ENCODE assay signal across 14 mouse cellular contexts in genomic region chr2:70097229-70098095, GRCm38 (mm10). TPM values are rescaled to one million over a fixed set of nuclear protein-coding genes. Genes with fewer than 3 reads are reported as not detected.
DNase-seq lines count a peak whose midpoint lies in the region; ATAC-seq and TF ChIP-seq lines count a peak whose summit lies in the region.
"Had no signal": no experiment of that assay in that cellular context is flagged by ENCODE, and none has a peak within 500 bp of the region (broad histone marks: within the 10 kb centered on the region; RNA-seq: fewer than 3 reads in every experiment).

No protein-coding gene starts in this region.

- DNase-seq in layer of hippocampus, adult 9-11 months, result peak; percentile 84
- no peak for DNase-seq in adrenal gland, adult 18-20 months (ENCODE audit: low spot score in 2 of 2)
- DNase-seq in MN1 (ENCODE audit: low spot score), result no peak
- DNase-seq: adrenal gland, adult 8-10 months; cerebellum, adult 2 months; retina, postnatal 1 day had no signal

- no peaks in the 10 kb centered on the region for H3K36me3 ChIP-seq in forebrain, embryonic 15.5 days
- no peaks in the 10 kb centered on the region for H3K36me3 ChIP-seq in forebrain, embryonic 12.5 days (replicated peaks)
- no peaks in the 10 kb centered on the region for H3K36me3 ChIP-seq in neural tube, embryonic 15.5 days
- no peaks in the 10 kb centered on the region for H3K36me3 ChIP-seq in intestine, postnatal 0 days (ENCODE audit: control insufficient read depth, insufficient read depth)
- H3K36me3 ChIP-seq: kidney, embryonic 15.5 days; limb, embryonic 13.5 days had no signal

- H3K27ac ChIP-seq in forebrain, embryonic 15.5 days (replicated peaks), result peak overlapping the region; percentile 56; the same call in 1 of the 2 replicates
- H3K27ac ChIP-seq in forebrain, embryonic 12.5 days, result no peak overlapping the region
- peak overlapping the region; percentile 32; the same call in 1 of the 2 replicates for H3K27ac ChIP-seq in cortical plate, adult 2 months (ENCODE audit: insufficient read depth, low read length)
- peak overlapping the region; percentile 28; the same call in 1 of the 2 replicates for H3K27ac ChIP-seq in neural tube, embryonic 15.5 days (replicated peaks)
- H3K27ac ChIP-seq in intestine, postnatal 0 days (ENCODE audit: low read depth, low read length), result no peak overlapping the region
- H3K27ac ChIP-seq: kidney, embryonic 15.5 days; limb, embryonic 13.5 days had no signal

- no peak overlapping the region for H3K4me3 ChIP-seq in forebrain, embryonic 15.5 days
- H3K4me3 ChIP-seq in forebrain, embryonic 12.5 days (replicated peaks), result no peak overlapping the region
- no peak overlapping the region for H3K4me3 ChIP-seq in cortical plate, adult 2 months (ENCODE audit: insufficient read depth, low read length)
- no peak overlapping the region for H3K4me3 ChIP-seq in neural tube, embryonic 15.5 days (replicated peaks)
- H3K4me3 ChIP-seq in intestine, postnatal 0 days (ENCODE audit: low read depth, low read length), result no peak overlapping the region
- H3K4me3 ChIP-seq: kidney, embryonic 15.5 days; limb, embryonic 13.5 days had no signal

- no peaks in the 10 kb centered on the region for H3K9me3 ChIP-seq in forebrain, embryonic 15.5 days
- H3K9me3 ChIP-seq in forebrain, embryonic 12.5 days, result no peaks in the 10 kb centered on the region
- no peaks in the 10 kb centered on the region for H3K9me3 ChIP-seq in neural tube, embryonic 15.5 days (replicated peaks)
- H3K9me3 ChIP-seq in intestine, postnatal 0 days (ENCODE audit: control insufficient read depth), result no peaks in the 10 kb centered on the region
- H3K9me3 ChIP-seq: kidney, embryonic 15.5 days; limb, embryonic 13.5 days had no signal

- no peak for TF ChIP-seq CTCF in cortical plate, adult 2 months (IDR thresholded peaks at IDR 0.05; ENCODE audit: extremely low read depth, insufficient read depth, low read length)
- TF ChIP-seq CTCF in intestine, postnatal 0 days (IDR thresholded peaks at IDR 0.05; ENCODE audit: low read depth), result no peak

- no peaks in the 10 kb centered on the region for H3K27me3 ChIP-seq in forebrain, embryonic 15.5 days
- 0 out of 2 replicates have a peak, but pooled peaks cover 5% of the 10 kb centered on the region for H3K27me3 ChIP-seq in forebrain, embryonic 12.5 days
- H3K27me3 ChIP-seq in neural tube, embryonic 15.5 days (replicated peaks), result no peaks in the 10 kb centered on the region
- H3K27me3 ChIP-seq in intestine, postnatal 0 days (replicated peaks; ENCODE audit: control insufficient read depth, insufficient read depth, low read length), result no peaks in the 10 kb centered on the region
- H3K27me3 ChIP-seq: limb, embryonic 13.5 days had no signal

- 69% methylated on average over 15 of the region's 15 CpGs for WGBS in forebrain, embryonic 15.5 days
- 76% methylated on average over 15 of the region's 15 CpGs for WGBS in forebrain, embryonic 12.5 days
- WGBS in neural tube, embryonic 15.5 days, result 69% methylated on average over 15 of the region's 15 CpGs
- 77% methylated on average over 15 of the region's 15 CpGs for WGBS in intestine, postnatal 0 days

- peak; percentile 76; the same call in 1 of the 2 replicates for ATAC-seq in forebrain, embryonic 15.5 days (replicated peaks)
- ATAC-seq in forebrain, embryonic 12.5 days (ENCODE audit: low FRiP score), result no peak
- peak; percentile 49; the same call in 1 of the 2 replicates for ATAC-seq in neural tube, embryonic 15.5 days (ENCODE audit: low FRiP score)
- ATAC-seq in intestine, postnatal 0 days, result no peak

- H3K4me1 ChIP-seq in forebrain, embryonic 15.5 days, result no peaks in the 10 kb centered on the region
- H3K4me1 ChIP-seq in forebrain, embryonic 12.5 days, result peaks cover 9% of the 10 kb centered on the region; the same call in 1 of the 2 replicates
- H3K4me1 ChIP-seq in cortical plate, adult 2 months (ENCODE audit: control insufficient read depth, insufficient read depth, low read length), result peaks cover 8% of the 10 kb centered on the region
- peaks cover 20% of the 10 kb centered on the region for H3K4me1 ChIP-seq in neural tube, embryonic 15.5 days
- H3K4me1 ChIP-seq in intestine, postnatal 0 days (replicated peaks; ENCODE audit: control insufficient read depth, insufficient read depth, low read length), result no peaks in the 10 kb centered on the region

- TF ChIP-seq POLR2A in cortical plate, adult 2 months (IDR thresholded peaks at IDR 0.05; ENCODE audit: extremely low read depth, insufficient read depth, low read length), result no peak

- H3K4me2 ChIP-seq in forebrain, embryonic 15.5 days (replicated peaks), result no peak overlapping the region
- no peak overlapping the region for H3K4me2 ChIP-seq in forebrain, embryonic 12.5 days
- H3K4me2 ChIP-seq in neural tube, embryonic 15.5 days, result no peak overlapping the region
- no peak overlapping the region for H3K4me2 ChIP-seq in intestine, postnatal 0 days (replicated peaks; ENCODE audit: low read depth)
- H3K4me2 ChIP-seq: limb, embryonic 13.5 days had no signal

- H3K9ac ChIP-seq in forebrain, embryonic 15.5 days (replicated peaks), result no peak overlapping the region
- H3K9ac ChIP-seq in forebrain, embryonic 12.5 days, result no peak overlapping the region
- no peak overlapping the region for H3K9ac ChIP-seq in neural tube, embryonic 15.5 days (replicated peaks)
- no peak overlapping the region for H3K9ac ChIP-seq in intestine, postnatal 0 days (ENCODE audit: low read depth, low read length)
- H3K9ac ChIP-seq: limb, embryonic 13.5 days had no signal

RNA-seq across cellular contexts. Expression of gene Myo3b, which starts 58.5 kb away (rescaled TPM):
- 0.22 and 0.24 TPM in 2 replicates for polyA plus RNA-seq in forebrain, embryonic 15.5 days (2015; fragmentation: Nextera tagmentation; extraction: Ambion mirVana)
- polyA plus RNA-seq in forebrain, embryonic 12.5 days (2016; fragmentation: Nextera tagmentation; extraction: Ambion mirVana), result 0.06 and 0.15 TPM in 2 replicates
- polyA plus RNA-seq in cortical plate, adult 2 months (2012; rRNA removed), result 0.17 and 0.44 TPM in 2 replicates
- 0.19 and 0.22 TPM in 2 replicates for polyA plus RNA-seq in neural tube, embryonic 15.5 days (2015; fragmentation: Nextera tagmentation; extraction: Ambion mirVana)
- total RNA-seq in adrenal gland, adult 18-20 months (2021), result not detected
- polyA plus RNA-seq in intestine, postnatal 0 days (2015; fragmentation: Nextera tagmentation; extraction: Ambion mirVana), result not detected in 2 replicates
- total RNA-seq: gastrocnemius, adult 18-20 months had no signal
- polyA plus RNA-seq: limb, embryonic 13.5 days had no signal

Comparison
In these comparisons a context has a peak if more than half of its experiments do, and no peak if none do; other contexts are left out.
1. ATAC-seq: peak in forebrain, embryonic 15.5 days (single experiment) and neural tube, embryonic 15.5 days (single experiment); none in forebrain, embryonic 12.5 days (single experiment) and intestine, postnatal 0 days (single experiment).
2. H3K27ac ChIP-seq: peak in forebrain, embryonic 15.5 days (single experiment), cortical plate, adult 2 months (single experiment) and neural tube, embryonic 15.5 days (single experiment); none in forebrain, embryonic 12.5 days (single experiment) and intestine, postnatal 0 days (single experiment).